Mouse (Mus musculus) midbrain, postnatal 0 days (tissue): ENCODE data around the gene Ccdc40. TPM values are rescaled to one million over a fixed set of nuclear protein-coding genes. Genes with fewer than 3 reads are reported as not detected.

Experiments
- ATAC-seq: fragments of 200-750 bp; cut with Nextera tagmentation; 2 replicates; pipeline ENCODE4 v1.8.0; 2017; ENCODE audit warnings: moderate number of reproducible peaks, mild to moderate bottlenecking, moderate TSS enrichment, moderate library complexity; ENCODE audit not compliant: low FRiP score
- DNase-seq: peaks from one replicate; pipeline ENCODE4 v3.0.0-alpha.2; 2015; ENCODE audit warnings: low spot score
- H3K27ac ChIP-seq: fragments of 300-500 bp; sonication (generic); 2 replicates; pipeline ENCODE4 v1.5.1; 2014; ENCODE audit warnings: low read depth, mild to moderate bottlenecking, low read length, mixed read lengths
- H3K27me3 ChIP-seq: fragments of 300-500 bp; sonication (generic); 2 replicates; pipeline ENCODE4 v1.6.1; 2014; ENCODE audit warnings: low read length, control low read depth, mixed read lengths; ENCODE audit not compliant: insufficient read depth
- H3K36me3 ChIP-seq: fragments of 300-500 bp; sonication (generic); 2 replicates; pipeline ENCODE4 v1.6.1; 2014; ENCODE audit warnings: low read length, control low read depth, mixed read lengths; ENCODE audit not compliant: insufficient read depth
- H3K4me1 ChIP-seq: fragments of 300-500 bp; sonication (generic); 2 replicates; pipeline ENCODE4 v1.6.1; 2014; ENCODE audit warnings: mild to moderate bottlenecking, control low read depth, antibody characterized with exemption, low read length, mixed read lengths; ENCODE audit not compliant: insufficient read depth
- H3K4me2 ChIP-seq: fragments of 300-500 bp; sonication (generic); 2 replicates; pipeline ENCODE4 v1.6.1; 2014; ENCODE audit warnings: low read depth, mild to moderate bottlenecking, low read length, mixed read lengths; ENCODE audit not compliant: poor library complexity, severe bottlenecking
- H3K4me3 ChIP-seq: fragments of 300-500 bp; sonication (generic); 2 replicates; pipeline ENCODE4 v1.5.1; 2014; ENCODE audit warnings: low read depth, mild to moderate bottlenecking, low read length, moderate library complexity
- H3K9ac ChIP-seq: fragments of 300-500 bp; sonication (generic); replicated peaks from 2 replicates; pipeline ENCODE4 v1.6.1; 2014; ENCODE audit warnings: mild to moderate bottlenecking, low read length, moderate library complexity, mixed read lengths; ENCODE audit not compliant: poor library complexity, severe bottlenecking
- H3K9me3 ChIP-seq: fragments of 300-500 bp; sonication (generic); 2 replicates; pipeline ENCODE4 v1.6.1; 2016; ENCODE audit warnings: low read length, control low read depth
- CTCF ChIP-seq: IDR thresholded peaks from 2 replicates; pipeline ENCODE4 v1.5.1; 2016; ENCODE audit warnings: antibody characterized with exemption, mild to moderate bottlenecking
- WGBS: fragments of 180-500 bp; shearing (Covaris S2); extraction: QIAGEN DNeasy Blood & Tissue Kit; methylation state at CpG from one replicate; pipeline ENCODE4 v1.1.7; 2014; 5-methylcytosine and 5-hydroxymethylcytosine counted together
- polyA plus RNA-seq: library from polyadenylated mRNA; unstranded; fragments of >200 nt; fragmentation: Nextera tagmentation; extraction: Ambion mirVana; gene quantifications from 2 replicates; pipeline ENCODE4 v1.2.1, GENCODE M21; 2015
- total RNA-seq: library from RNA; depleted of rRNA; stranded (reverse); fragments of >200 nt; gene quantifications from 2 replicates; pipeline ENCODE4 v1.2.3, GENCODE M21; 2014

Ccdc40 gene
- total and polyA plus RNA-seq, 2 experiments from 2014 or later = 13.3 to 22.7 TPM

GRCm38 (mm10) chr11:119297996-119298395 is 69.6 kb downstream of the Ccdc40 start:
- TF ChIP-seq CTCF = no peak
- no peaks in the 10 kb centered on the region for H3K9me3 ChIP-seq
- peaks cover 3% of the 10 kb centered on the region; the same call in 1 of the 2 replicates for H3K4me1 ChIP-seq
- DNase-seq (no peak), ATAC-seq (no peak)
- WGBS = 92% methylated on average over 6 of the region's 6 CpGs
- peaks cover 34% of the 10 kb centered on the region for H3K36me3 ChIP-seq
- H3K27ac ChIP-seq = no peak overlapping the region
- no peak overlapping the region for H3K9ac ChIP-seq
- H3K4me3 ChIP-seq = no peak overlapping the region
- H3K27me3 ChIP-seq = no peaks in the 10 kb centered on the region
- H3K4me2 ChIP-seq = peak overlapping the region; percentile 66; the same call in 1 of the 2 replicates

GRCm38 (mm10) chr11:119298917-119299316 is 70.5 kb downstream of the Ccdc40 start:
- Histone ChIP-seq H3K27ac (peak overlapping the region; percentile 94; the same call in 1 of the 2 replicates), H3K4me2 (peak overlapping the region; percentile 66), H3K9ac (peak overlapping the region; percentile 92), H3K4me1 (peaks cover 3% of the 10 kb centered on the region; the same call in 1 of the 2 replicates), H3K36me3 (peaks cover 26% of the 10 kb centered on the region), H3K27me3 (no peaks in the 10 kb centered on the region), H3K4me3 (peak overlapping the region; percentile 93), H3K9me3 (no peaks in the 10 kb centered on the region)
- WGBS = 16% methylated on average over 7 of the region's 7 CpGs
- ATAC-seq = no peak
- DNase-seq = no peak
- no peak for TF ChIP-seq CTCF

DNA sequence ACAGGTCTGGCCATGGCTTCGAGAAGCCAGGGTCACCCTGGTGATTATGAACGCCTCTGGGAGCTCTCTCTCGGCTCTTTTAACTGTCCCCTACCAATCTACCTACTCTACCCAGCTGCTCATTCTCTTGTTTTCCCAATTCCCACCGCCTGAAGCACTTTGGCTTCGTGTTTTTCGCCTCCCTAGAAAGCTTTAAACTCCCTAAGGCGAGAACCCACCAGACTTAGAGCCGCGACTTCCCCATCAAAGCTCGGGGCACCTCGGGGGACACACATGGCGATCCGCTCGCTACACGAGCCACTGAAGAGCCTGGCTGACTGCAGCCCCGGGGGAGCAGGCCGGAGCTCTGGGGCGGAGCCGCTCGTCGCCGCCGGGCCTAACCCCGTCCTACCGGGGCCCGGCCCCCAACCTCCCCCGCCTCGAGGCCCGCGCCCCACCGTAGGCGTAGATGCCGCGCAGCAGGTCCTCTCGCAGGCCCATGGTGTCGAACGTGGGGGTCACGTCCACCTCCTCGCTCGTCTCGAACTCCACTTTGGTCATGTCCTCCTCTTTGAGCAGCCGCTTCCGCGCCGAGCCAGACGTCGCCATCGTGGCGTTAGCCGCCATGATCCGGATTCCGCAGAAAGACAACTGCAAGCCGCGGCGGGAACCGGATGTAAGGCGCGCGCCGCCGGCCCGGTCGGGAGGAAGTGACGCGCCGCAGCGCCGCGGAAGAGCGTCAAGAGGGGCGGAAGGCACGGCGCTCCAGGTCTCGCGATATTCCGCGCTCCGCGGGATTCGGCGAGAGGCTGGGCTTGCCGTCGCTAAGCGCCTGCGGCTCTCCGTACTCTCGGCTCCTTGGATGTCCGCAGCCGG is 71.2 kb downstream of the Ccdc40 start, which contains the start of gene Eif4a3:
TSS of gene Eif4a3 (minus strand) at position 699 of the 855 bp plus-strand sequence.
- Histone ChIP-seq H3K4me3 (peak within 1 kb of the TSS; percentile 93), H3K36me3 (peaks cover 22% of the 10 kb centered on the region), H3K9me3 (no peaks in the 10 kb centered on the region), H3K9ac (peak within 1 kb of the TSS; percentile 92), H3K27ac (peak within 1 kb of the TSS; percentile 94), H3K27me3 (no peaks in the 10 kb centered on the region), H3K4me1 (peaks cover 3% of the 10 kb centered on the region; the same call in 1 of the 2 replicates), H3K4me2 (peak within 1 kb of the TSS; percentile 70)
- peak; percentile 98 for DNase-seq
- TF ChIP-seq CTCF = no peak
- under 1% methylated on average over 89 of the region's 89 CpGs for WGBS
- peak; percentile 95 for ATAC-seq

GRCm38 (mm10) chr11:119300246-119300935 is 72.0 kb downstream of the Ccdc40 start:
- ATAC-seq (no peak), DNase-seq (peak; percentile 14)
- WGBS = 1% methylated on average over 29 of the region's 31 CpGs
- Histone ChIP-seq H3K4me3 (peak overlapping the region; percentile 93), H3K27ac (peak overlapping the region; percentile 94), H3K27me3 (no peaks in the 10 kb centered on the region), H3K9me3 (no peaks in the 10 kb centered on the region), H3K4me2 (peak overlapping the region; percentile 70), H3K36me3 (peaks cover 16% of the 10 kb centered on the region), H3K9ac (peak overlapping the region; percentile 92), H3K4me1 (peaks cover 3% of the 10 kb centered on the region; the same call in 1 of the 2 replicates)
- TF ChIP-seq CTCF = peak; percentile 47

DNA sequence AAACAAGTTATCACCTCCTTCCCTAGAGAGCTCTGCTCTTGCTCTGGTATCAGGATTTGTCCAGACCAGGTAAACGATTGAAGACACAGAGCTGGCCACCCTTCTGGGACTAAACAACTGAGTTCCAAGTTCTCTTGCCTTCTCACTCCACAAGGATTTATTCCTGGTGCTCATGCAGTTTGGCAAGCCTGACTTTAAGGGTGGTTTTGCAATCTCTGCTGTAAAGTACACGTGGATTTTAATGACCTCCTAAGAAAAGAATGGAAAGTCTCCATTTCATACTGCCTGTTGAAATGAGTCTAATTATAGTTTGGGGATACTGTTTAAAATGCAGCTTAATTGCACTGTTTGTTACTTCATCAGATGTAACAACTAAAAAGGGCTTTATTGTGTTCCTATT is 72.6 kb downstream of the Ccdc40 start:
- WGBS = 36% methylated on average over 2 of the region's 2 CpGs
- Histone ChIP-seq H3K4me2 (peak overlapping the region; percentile 70), H3K27me3 (no peaks in the 10 kb centered on the region), H3K4me3 (peak overlapping the region; percentile 93), H3K27ac (no peak overlapping the region), H3K9me3 (no peaks in the 10 kb centered on the region), H3K36me3 (peaks cover 11% of the 10 kb centered on the region), H3K9ac (no peak overlapping the region), H3K4me1 (peaks cover 3% of the 10 kb centered on the region; the same call in 1 of the 2 replicates)
- no peak for TF ChIP-seq CTCF
- ATAC-seq (no peak), DNase-seq (no peak)
